Mouse (Mus musculus) kidney, postnatal 10 days (tissue): Measurements from ENCODE around the gene Sbk1.

ENCODE experiments used
- DNase-seq: peaks from one replicate; pipeline ENCODE4 v3.0.0; 2021; ENCODE audit warnings: mixed read lengths

Gene Sbk1

DNA sequence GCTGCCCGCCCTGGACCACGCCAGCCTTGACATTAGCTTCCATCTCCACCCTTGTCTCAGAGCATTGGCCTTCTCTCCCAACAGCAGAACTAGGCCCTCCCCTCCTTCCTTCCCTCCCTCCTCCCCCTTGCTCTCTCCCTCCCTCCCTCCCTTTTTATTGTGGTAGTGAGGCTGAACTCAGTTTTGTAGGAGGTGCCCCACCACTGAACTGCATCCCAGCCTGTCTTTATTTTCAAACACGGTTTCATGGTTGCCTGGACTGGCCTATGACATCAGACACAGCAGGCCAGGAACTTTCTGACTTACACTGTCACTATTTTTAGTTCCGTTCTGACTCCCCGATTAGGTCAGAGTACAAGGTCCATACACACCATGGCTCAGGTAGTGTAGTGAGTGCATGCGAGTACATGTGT lies 67.8 kb downstream of the Sbk1 start:
- DNase-seq = no peak

- DNase-seq = no peak
Measured at GRCm38 (mm10) chr7:126340896-126341295, 68.5 kb downstream of the Sbk1 start.
